Mouse (Mus musculus) activated CD4-positive, CD25-positive, alpha-beta regulatory T cell, adult 4 months (primary cell): ENCODE measurements around the gene Fam131c. TPM values are rescaled to one million over a fixed set of nuclear protein-coding genes. Genes with fewer than 3 reads are reported as not detected.
A peak's percentile ranks its signal among the peaks of the same experiment; 100 is the strongest.

Experiments
- ATAC-seq: one replicate; pipeline ENCODE4 v1.8.0; 2017
- polyA plus RNA-seq, 2 experiments: library from polyadenylated mRNA; unstranded; fragments of 100-300 nt; shearing (Covaris generic); gene quantifications; one replicate each; pipeline ENCODE4 v1.2.1; 2017

The Fam131c gene
- polyA plus RNA-seq, 2 experiments from 2014 or later, result not detected

GRCm38 (mm10) chr4:141360846-141361245 is 7.2 kb upstream of the Fam131c start:
- ATAC-seq, result no peak

GRCm38 (mm10) chr4:141362937-141363548 is 5.0 kb upstream of the Fam131c start:
- ATAC-seq, result peak; percentile 36

GRCm38 (mm10) chr4:141365126-141365525 is 2.9 kb upstream of the Fam131c start:
- ATAC-seq, result no peak

- no peak for ATAC-seq
Observed at GRCm38 (mm10) chr4:141365876-141366275, 2.1 kb upstream of the Fam131c start.

- no peak for ATAC-seq
Observed at GRCm38 (mm10) chr4:141372426-141372825, 4.4 kb downstream of the Fam131c start.

- no peak for ATAC-seq
Observed at GRCm38 (mm10) chr4:141379674-141380073, 11.7 kb downstream of the Fam131c start.

GRCm38 (mm10) chr4:141382406-141382805 is 14.4 kb downstream of the Fam131c start:
- no peak for ATAC-seq

- no peak for ATAC-seq
Observed at GRCm38 (mm10) chr4:141385275-141385674, 17.3 kb downstream of the Fam131c start.

- no peak for ATAC-seq
Observed at GRCm38 (mm10) chr4:141386150-141386549, 18.1 kb downstream of the Fam131c start.

GRCm38 (mm10) chr4:141387093-141387784 is 19.2 kb downstream of the Fam131c start:
- peak; percentile 46 for ATAC-seq

GRCm38 (mm10) chr4:141387933-141388332 is 19.9 kb downstream of the Fam131c start:
- no peak for ATAC-seq

GRCm38 (mm10) chr4:141389366-141390150 is 21.5 kb downstream of the Fam131c start:
- ATAC-seq, result no peak

GRCm38 (mm10) chr4:141391293-141391692 is 23.3 kb downstream of the Fam131c start:
- ATAC-seq, result no peak

- ATAC-seq, result no peak
Observed at GRCm38 (mm10) chr4:141394751-141395150, 26.7 kb downstream of the Fam131c start.

- no peak for ATAC-seq
Observed at GRCm38 (mm10) chr4:141397861-141398260, 29.8 kb downstream of the Fam131c start.

GRCm38 (mm10) chr4:141398545-141398944 is 30.5 kb downstream of the Fam131c start, which contains the start of gene Clcnka:
Gene Clcnka (minus strand): TSS chr4:141398724.
- ATAC-seq, result no peak

- no peak for ATAC-seq
Observed at GRCm38 (mm10) chr4:141400171-141400570, 32.2 kb downstream of the Fam131c start.

GRCm38 (mm10) chr4:141404518-141405313 is 36.7 kb downstream of the Fam131c start:
- ATAC-seq, result peak; percentile 75

GRCm38 (mm10) chr4:141405314-141405622 is 37.2 kb downstream of the Fam131c start:
- no peak for ATAC-seq

- no peak for ATAC-seq
Observed at GRCm38 (mm10) chr4:141406516-141407299, 38.7 kb downstream of the Fam131c start.

- no peak for ATAC-seq
Observed at GRCm38 (mm10) chr4:141408577-141408976, 40.6 kb downstream of the Fam131c start.

GRCm38 (mm10) chr4:141411430-141411992 is 43.5 kb downstream of the Fam131c start:
- no peak for ATAC-seq
